Mouse (Mus musculus) spleen, adult 12 weeks (tissue): ENCODE data around the gene Tnfsf12.

Experiments used
- DNase-seq: peaks from one replicate; pipeline ENCODE4 v3.0.0; 2022; ENCODE audit warnings: low spot score

Gene Tnfsf12

GRCm38 (mm10) chr11:69681314-69682208, 14.1 kb downstream of the Tnfsf12 start, which contains the start of gene Senp3:
TSS of gene Senp3 (minus strand) at chr11:69682084.
- peak; percentile 90 for DNase-seq

GRCm38 (mm10) chr11:69680136-69680855, 15.4 kb downstream of the Tnfsf12 start:
- no peak for DNase-seq

- DNase-seq: no peak
Observed at GRCm38 (mm10) chr11:69679144-69679543, 16.5 kb downstream of the Tnfsf12 start.

- peak; percentile 98 for DNase-seq
Observed at GRCm38 (mm10) chr11:69672211-69672706, 23.4 kb downstream of the Tnfsf12 start, which contains the start of gene Eif4a1. TSS of gene Eif4a1 (minus strand) at chr11:69672423.

- no peak for DNase-seq
Observed at GRCm38 (mm10) chr11:69671726-69672124, 23.9 kb downstream of the Tnfsf12 start.

- peak; percentile 85 for DNase-seq
Observed at GRCm38 (mm10) chr11:69670786-69671725, 24.6 kb downstream of the Tnfsf12 start.

- DNase-seq: no peak
Observed at GRCm38 (mm10) chr11:69666665-69667005, 29.0 kb downstream of the Tnfsf12 start.

- no peak for DNase-seq
Observed at GRCm38 (mm10) chr11:69665961-69666664, 29.5 kb downstream of the Tnfsf12 start, which contains the start of gene Cd68. TSS of gene Cd68 (minus strand) at chr11:69666153.

GRCm38 (mm10) chr11:69665457-69665960, 30.1 kb downstream of the Tnfsf12 start:
- no peak for DNase-seq

- DNase-seq: no peak
Observed at GRCm38 (mm10) chr11:69664841-69665240, 30.8 kb downstream of the Tnfsf12 start.

- DNase-seq: no peak
Observed at GRCm38 (mm10) chr11:69663795-69664194, 31.9 kb downstream of the Tnfsf12 start.

- DNase-seq: no peak
Observed at GRCm38 (mm10) chr11:69662967-69663671, 32.5 kb downstream of the Tnfsf12 start.

GRCm38 (mm10) chr11:69662213-69662966, 33.3 kb downstream of the Tnfsf12 start, which contains the start of gene Mpdu1:
TSS of gene Mpdu1 (minus strand) at chr11:69662642.
- peak; percentile 92 for DNase-seq

- no peak for DNase-seq
Observed at GRCm38 (mm10) chr11:69661221-69661881, 34.3 kb downstream of the Tnfsf12 start.

- DNase-seq: no peak
Observed at GRCm38 (mm10) chr11:69657462-69657881, 38.2 kb downstream of the Tnfsf12 start.

GRCm38 (mm10) chr11:69656617-69657461, 38.8 kb downstream of the Tnfsf12 start:
- peak; percentile 50 for DNase-seq

GRCm38 (mm10) chr11:69656065-69656455, 39.6 kb downstream of the Tnfsf12 start:
- no peak for DNase-seq
